Mouse (Mus musculus) midbrain, embryonic 16.5 days (tissue): ENCODE measurements around the gene Rnf138rt1. TPM values are rescaled to one million over a fixed set of nuclear protein-coding genes. Genes with fewer than 3 reads are reported as not detected.

Source experiments
- ATAC-seq: fragments of 200-750 bp; cut with Nextera tagmentation; 2 replicates; pipeline ENCODE4 v1.8.0; 2017; ENCODE audit warnings: moderate TSS enrichment
- H3K27ac ChIP-seq: fragments of 300-500 bp; sonication (generic); 2 replicates; pipeline ENCODE4 v1.5.1; 2014; ENCODE audit warnings: mild to moderate bottlenecking, low read length, mixed read lengths
- H3K27me3 ChIP-seq: fragments of 300-500 bp; sonication (generic); 2 replicates; pipeline ENCODE4 v1.6.1; 2014; ENCODE audit warnings: low read depth, low read length, mixed read lengths; ENCODE audit not compliant: control insufficient read depth, insufficient read depth
- H3K36me3 ChIP-seq: fragments of 300-500 bp; sonication (generic); 2 replicates; pipeline ENCODE4 v1.6.1; 2014; ENCODE audit warnings: mild to moderate bottlenecking, low read length, moderate library complexity, mixed read lengths; ENCODE audit not compliant: control insufficient read depth, insufficient read depth
- H3K4me1 ChIP-seq: fragments of 300-500 bp; sonication (generic); 2 replicates; pipeline ENCODE4 v1.6.1; 2014; ENCODE audit warnings: mild to moderate bottlenecking, low read length, mixed read lengths; ENCODE audit not compliant: control insufficient read depth, insufficient read depth
- H3K4me2 ChIP-seq: fragments of 300-500 bp; sonication (generic); 2 replicates; pipeline ENCODE4 v1.6.1; 2014; ENCODE audit warnings: mild to moderate bottlenecking, low read length, mixed read lengths
- H3K4me3 ChIP-seq: fragments of 300-500 bp; sonication (generic); 2 replicates; pipeline ENCODE4 v1.5.1; 2014; ENCODE audit warnings: low read depth, mild to moderate bottlenecking, low read length, moderate library complexity, mixed read lengths
- H3K9ac ChIP-seq: fragments of 300-500 bp; sonication (generic); 2 replicates; pipeline ENCODE4 v1.6.1; 2014; ENCODE audit warnings: low read depth, low read length, mixed read lengths
- H3K9me3 ChIP-seq: fragments of 300-500 bp; sonication (generic); replicated peaks from 2 replicates; pipeline ENCODE4 v1.6.1; 2014; ENCODE audit warnings: mild to moderate bottlenecking, low read length, mixed read lengths; ENCODE audit not compliant: control insufficient read depth, poor library complexity, severe bottlenecking
- WGBS: fragments of 180-500 bp; shearing (Covaris S2); extraction: QIAGEN DNeasy Blood & Tissue Kit; methylation state at CpG from one replicate; pipeline ENCODE4 v1.1.7; 2014; 5-methylcytosine and 5-hydroxymethylcytosine counted together
- polyA plus RNA-seq: library from polyadenylated mRNA; unstranded; fragments of >200 nt; fragmentation: Nextera tagmentation; extraction: Ambion mirVana; gene quantifications from 2 replicates; pipeline ENCODE4 v1.2.1, GENCODE M21; 2015

Rnf138rt1 gene
- polyA plus RNA-seq: 6.0 and 7.4 TPM in 2 replicates

- peak within 1 kb of the TSS; percentile 47; the same call in 1 of the 2 replicates for H3K27ac ChIP-seq
- H3K4me1 ChIP-seq: no peaks in the 10 kb centered on the region
- H3K9ac ChIP-seq: peak within 1 kb of the TSS; percentile 57
- H3K36me3 ChIP-seq: no peaks in the 10 kb centered on the region
- no peaks in the 10 kb centered on the region for H3K9me3 ChIP-seq
- H3K4me3 ChIP-seq: peak within 1 kb of the TSS; percentile 43
- H3K4me2 ChIP-seq: peak within 1 kb of the TSS; percentile 62
- peaks cover 6% of the 10 kb centered on the region for H3K27me3 ChIP-seq
- 26% methylated on average over 42 of the region's 42 CpGs for WGBS
- peak; percentile 89 for ATAC-seq
These were observed at the start of gene Rnf138rt1 for GRCm38 (mm10) chrX:163760617-163761434. Gene Rnf138rt1, minus strand, starts transcription at chrX:163761329.

DNA sequence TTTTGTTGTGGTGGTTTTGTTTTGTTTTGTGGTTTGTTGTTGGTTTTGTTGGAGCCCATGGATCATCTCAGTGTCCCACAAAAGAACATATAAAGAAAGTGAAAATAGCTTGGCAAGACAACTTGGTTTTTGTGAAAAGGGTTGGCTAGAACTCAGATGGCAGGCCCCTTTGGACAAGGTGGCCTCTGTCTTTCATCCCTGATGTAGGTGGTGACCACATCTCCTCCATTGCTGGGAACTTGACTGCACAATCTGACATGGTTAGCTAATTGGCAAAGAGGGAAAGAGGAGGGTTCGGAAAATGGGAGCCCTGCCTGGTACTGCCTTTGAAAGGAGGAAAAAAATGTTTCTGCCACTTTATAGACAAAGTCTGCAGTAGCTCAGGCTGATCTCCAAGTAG is 46.1 kb upstream of the Rnf138rt1 start:
- Histone ChIP-seq H3K4me1 (no peaks in the 10 kb centered on the region), H3K36me3 (no peaks in the 10 kb centered on the region), H3K27me3 (no peaks in the 10 kb centered on the region; the same call in 1 of the 2 replicates), H3K4me2 (no peak overlapping the region), H3K4me3 (no peak overlapping the region), H3K9me3 (no peaks in the 10 kb centered on the region), H3K9ac (no peak overlapping the region), H3K27ac (no peak overlapping the region)
- WGBS: 92% methylated on average over 1 of the region's 1 CpGs
- ATAC-seq: no peak

- Histone ChIP-seq H3K4me3 (no peak overlapping the region), H3K9me3 (no peaks in the 10 kb centered on the region), H3K9ac (no peak overlapping the region), H3K4me1 (no peaks in the 10 kb centered on the region), H3K27me3 (peaks cover 4% of the 10 kb centered on the region), H3K4me2 (no peak overlapping the region), H3K27ac (no peak overlapping the region), H3K36me3 (no peaks in the 10 kb centered on the region)
- no peak for ATAC-seq
- WGBS: 34% methylated on average over 3 of the region's 3 CpGs
These were observed 5.2 kb upstream of the Rnf138rt1 start for GRCm38 (mm10) chrX:163766290-163766689.

DNA sequence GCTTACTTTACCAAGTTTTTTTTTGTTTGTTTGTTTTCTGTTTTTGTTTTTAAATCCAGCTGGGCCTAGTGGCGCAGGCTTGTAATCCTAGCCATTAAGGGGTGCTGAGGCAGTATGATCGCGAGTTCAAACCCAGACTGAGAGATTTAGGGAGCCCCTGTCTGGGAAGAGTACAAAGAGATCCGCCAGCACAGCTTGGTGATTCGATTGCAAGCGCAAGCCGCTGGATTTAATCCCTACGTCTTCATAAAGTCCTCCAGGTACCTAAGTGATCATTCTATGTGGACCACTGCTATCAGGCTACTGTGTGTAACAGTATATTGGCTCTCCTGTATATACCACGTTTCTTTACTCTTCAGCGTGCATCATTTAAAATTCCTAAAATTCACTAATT is 303 bp upstream of the Rnf138rt1 start:
- H3K9me3 ChIP-seq: no peaks in the 10 kb centered on the region
- H3K9ac ChIP-seq: no peak overlapping the region
- peaks cover 4% of the 10 kb centered on the region for H3K27me3 ChIP-seq
- H3K4me3 ChIP-seq: peak overlapping the region; percentile 43
- H3K27ac ChIP-seq: no peak overlapping the region
- peak overlapping the region; percentile 62 for H3K4me2 ChIP-seq
- H3K36me3 ChIP-seq: no peaks in the 10 kb centered on the region
- peak; percentile 57 for ATAC-seq
- 27% methylated on average over 10 of the region's 10 CpGs for WGBS
- no peaks in the 10 kb centered on the region for H3K4me1 ChIP-seq

GRCm38 (mm10) chrX:163745996-163746395 is 15.1 kb downstream of the Rnf138rt1 start:
- Histone ChIP-seq H3K27ac (no peak overlapping the region), H3K27me3 (no peaks in the 10 kb centered on the region; the same call in 1 of the 2 replicates), H3K9me3 (no peaks in the 10 kb centered on the region), H3K4me1 (no peaks in the 10 kb centered on the region), H3K4me3 (no peak overlapping the region), H3K4me2 (no peak overlapping the region), H3K36me3 (no peaks in the 10 kb centered on the region), H3K9ac (no peak overlapping the region)
- ATAC-seq: no peak
- WGBS: 84% methylated on average over 6 of the region's 6 CpGs

GRCm38 (mm10) chrX:163743896-163744295 is 17.2 kb downstream of the Rnf138rt1 start:
- 75% methylated on average over 2 of the region's 2 CpGs for WGBS

GRCm38 (mm10) chrX:163738904-163739303 is 22.2 kb downstream of the Rnf138rt1 start:
- no peak overlapping the region for H3K4me3 ChIP-seq
- WGBS: 35% methylated on average over 1 of the region's 1 CpGs
- no peaks in the 10 kb centered on the region for H3K9me3 ChIP-seq
- no peak overlapping the region for H3K27ac ChIP-seq
- no peak overlapping the region for H3K4me2 ChIP-seq
- H3K9ac ChIP-seq: no peak overlapping the region
- H3K4me1 ChIP-seq: no peaks in the 10 kb centered on the region
- no peaks in the 10 kb centered on the region; the same call in none of the 2 replicates for H3K27me3 ChIP-seq
- H3K36me3 ChIP-seq: no peaks in the 10 kb centered on the region
- ATAC-seq: no peak

More at GRCm38 (mm10) chrX:163743896-163744295, 17.2 kb downstream of the Rnf138rt1 start:
- Histone ChIP-seq H3K4me1 (no peaks in the 10 kb centered on the region), H3K36me3 (no peaks in the 10 kb centered on the region), H3K4me3 (no peak overlapping the region), H3K27ac (no peak overlapping the region), H3K4me2 (no peak overlapping the region), H3K9ac (no peak overlapping the region), H3K9me3 (no peaks in the 10 kb centered on the region), H3K27me3 (no peaks in the 10 kb centered on the region; the same call in 1 of the 2 replicates)
- ATAC-seq: no peak

DNA sequence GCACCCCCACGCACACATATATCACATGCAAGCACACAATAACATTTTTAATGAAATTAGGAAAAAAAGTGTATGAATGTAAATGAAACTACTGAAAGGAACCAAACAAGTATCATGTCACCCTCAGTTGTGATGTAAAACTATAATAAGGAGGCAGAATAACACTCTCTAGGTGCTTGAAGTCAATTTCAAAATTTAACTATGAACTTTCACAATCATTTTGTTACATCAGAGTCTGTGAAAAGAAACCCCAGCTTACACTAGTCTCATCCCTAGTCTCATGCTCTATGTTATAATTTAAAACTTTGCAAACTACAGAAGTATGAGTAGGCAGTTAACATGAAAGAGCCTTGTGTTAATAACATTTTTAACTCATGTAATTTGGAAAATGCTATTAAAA is 27.0 kb downstream of the Rnf138rt1 start:
- Histone ChIP-seq H3K9ac (no peak overlapping the region), H3K36me3 (no peaks in the 10 kb centered on the region), H3K4me3 (no peak overlapping the region), H3K4me2 (no peak overlapping the region), H3K4me1 (no peaks in the 10 kb centered on the region), H3K9me3 (no peaks in the 10 kb centered on the region), H3K27ac (no peak overlapping the region), H3K27me3 (no peaks in the 10 kb centered on the region; the same call in none of the 2 replicates)
- ATAC-seq: no peak
- 100% methylated on average over 1 of the region's 1 CpGs for WGBS

GRCm38 (mm10) chrX:163723630-163724029 is 37.5 kb downstream of the Rnf138rt1 start:
- peak overlapping the region; percentile 39 for H3K4me2 ChIP-seq

More at GRCm38 (mm10) chrX:163723630-163724029, 37.5 kb downstream of the Rnf138rt1 start:
- no peaks in the 10 kb centered on the region for H3K27me3 ChIP-seq
- H3K4me3 ChIP-seq: no peak overlapping the region
- peaks cover 4% of the 10 kb centered on the region; the same call in 1 of the 2 replicates for H3K4me1 ChIP-seq
- H3K9ac ChIP-seq: no peak overlapping the region
- H3K27ac ChIP-seq: peak overlapping the region; percentile 55
- H3K36me3 ChIP-seq: no peaks in the 10 kb centered on the region
- peaks cover 2% of the 10 kb centered on the region; the same call in 1 of the 2 replicates for H3K9me3 ChIP-seq
- 0 out of 2 replicates have a peak, but pooled peaks have one; percentile 28 for ATAC-seq
